Mouse (Mus musculus) liver (tissue): ENCODE results near the gene Zglp1.

ENCODE experiments used
- DNase-seq: peaks from one replicate; pipeline ENCODE4 v3.0.0-alpha.2; 2020; ENCODE audit warnings: mixed read lengths

The Zglp1 gene

GRCm38 (mm10) chr9:21022726-21023125 is 44.2 kb downstream of the Zglp1 start:
- DNase-seq, result no peak

- DNase-seq, result no peak
Measured at GRCm38 (mm10) chr9:21022288-21022687, 44.6 kb downstream of the Zglp1 start.

- no peak for DNase-seq
Measured at GRCm38 (mm10) chr9:21021363-21021762, 45.5 kb downstream of the Zglp1 start.

- DNase-seq, result no peak
Measured at GRCm38 (mm10) chr9:21018600-21018999, 48.3 kb downstream of the Zglp1 start.

GRCm38 (mm10) chr9:21017177-21017575 is 49.7 kb downstream of the Zglp1 start:
- no peak for DNase-seq

- DNase-seq, result no peak
Measured at GRCm38 (mm10) chr9:21016331-21017176, 50.3 kb downstream of the Zglp1 start.

GRCm38 (mm10) chr9:21015571-21016130 is 51.2 kb downstream of the Zglp1 start, which contains the start of gene Icam1:
Gene Icam1 (plus strand): TSS chr9:21015985.
- peak; percentile 70 for DNase-seq

- peak; percentile 52 for DNase-seq
Measured at GRCm38 (mm10) chr9:21014691-21015570, 52.0 kb downstream of the Zglp1 start.
